Mouse (Mus musculus) mesoderm, embryonic 11.5 days (tissue): ENCODE results near the gene Spaca7.
"Not testable (repeated sequence)": the region's sequence is repeated elsewhere in the genome, so short reads cannot be mapped to it uniquely, and the experiment has no call there.

Experiments
- DNase-seq: peaks from one replicate; pipeline ENCODE4 v3.0.0-alpha.2; 2012; ENCODE audit warnings: low read depth, low spot score

The Spaca7 gene

GRCm38 (mm10) chr8:12572814-12573534 is at the start of gene Spaca7:
Gene Spaca7, plus strand, starts transcription at chr8:12573029.
- DNase-seq = no peak

- no peak for DNase-seq
These were observed 48.5 kb upstream of the Spaca7 start for GRCm38 (mm10) chr8:12524279-12524678.

GRCm38 (mm10) chr8:12528659-12529058 is 44.2 kb upstream of the Spaca7 start:
- no peak for DNase-seq

DNA sequence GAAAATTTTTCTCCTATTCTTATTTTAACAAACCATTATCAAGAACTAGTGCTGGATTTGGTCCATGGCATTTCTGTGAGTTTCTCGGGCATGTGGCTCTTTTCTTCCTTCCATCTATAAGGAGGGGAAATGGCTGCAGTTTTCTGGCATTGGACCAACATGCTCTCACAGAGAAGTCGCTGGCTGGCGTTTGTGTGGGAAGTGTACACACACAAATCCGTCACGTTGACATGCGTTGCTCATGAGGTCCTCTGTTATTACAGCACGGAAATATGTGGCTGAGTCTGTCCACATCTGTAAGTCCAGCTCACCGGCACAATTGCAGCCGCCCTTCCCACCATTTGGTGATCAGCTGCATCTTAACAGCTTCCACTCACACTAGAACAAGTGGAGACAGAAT is 37.2 kb upstream of the Spaca7 start:
- DNase-seq = no peak

- no peak for DNase-seq
These were observed 36.5 kb upstream of the Spaca7 start for GRCm38 (mm10) chr8:12536306-12536705.

GRCm38 (mm10) chr8:12545236-12545635 is 27.6 kb upstream of the Spaca7 start:
- no peak for DNase-seq

- no peak for DNase-seq
These were observed 27.2 kb upstream of the Spaca7 start for GRCm38 (mm10) chr8:12545671-12546070.

DNA sequence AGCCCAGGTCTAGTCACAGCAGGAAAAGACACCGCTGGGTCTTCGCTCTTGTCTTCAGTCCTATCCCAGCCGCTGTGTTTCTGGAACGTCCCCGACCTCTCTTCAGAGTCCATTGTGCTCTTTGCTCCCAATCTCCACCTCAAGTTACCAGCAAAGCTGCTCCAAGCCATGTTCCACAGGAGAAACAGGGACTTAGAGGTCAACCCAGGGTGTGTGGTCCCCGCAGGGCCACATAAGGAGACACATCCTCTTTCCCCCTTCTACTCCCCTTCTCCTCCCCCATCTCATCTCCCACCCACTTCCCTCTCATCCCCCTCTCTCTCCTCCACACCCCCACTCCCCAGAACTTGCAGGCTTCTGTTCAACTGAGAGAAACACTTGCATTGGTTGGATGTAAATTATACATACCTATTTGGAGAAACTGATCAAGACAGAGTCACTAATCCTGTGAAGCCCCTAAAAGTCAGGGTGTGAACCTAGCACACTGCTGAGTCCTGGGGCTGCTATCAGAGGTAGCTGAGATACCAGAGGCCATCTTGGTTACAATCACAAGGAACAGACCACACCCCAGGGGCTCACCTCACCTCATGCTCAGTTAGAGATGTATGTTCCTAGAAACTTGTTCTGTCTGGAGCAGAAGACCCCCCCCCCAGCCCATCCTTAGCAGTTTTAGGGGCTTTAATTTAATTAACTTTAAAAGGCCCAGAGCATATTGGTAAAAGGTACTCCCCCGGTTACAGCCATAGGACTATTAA is 25.2 kb upstream of the Spaca7 start:
- DNase-seq = no peak

DNA sequence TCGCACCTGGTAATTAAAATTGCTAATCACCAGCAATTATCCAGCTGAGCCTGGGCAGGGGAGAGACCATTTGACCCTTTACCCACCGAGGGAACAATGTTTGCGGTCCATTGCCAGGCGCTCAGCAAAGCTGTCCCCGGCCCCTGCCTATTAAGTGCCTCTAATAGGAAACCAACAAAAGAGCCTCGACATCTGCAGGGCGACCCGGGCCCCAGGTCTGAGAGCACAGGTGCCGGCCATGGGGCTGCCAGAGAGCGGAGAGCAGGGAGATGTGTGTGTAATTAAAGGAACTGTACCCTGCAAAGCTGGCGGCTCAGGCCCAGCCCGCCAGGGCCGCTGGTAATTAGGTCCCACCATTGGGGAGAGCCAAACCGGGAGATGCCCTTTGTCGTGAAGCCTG is 24.6 kb upstream of the Spaca7 start:
- peak; percentile 35 for DNase-seq

GRCm38 (mm10) chr8:12548680-12549079 is 24.1 kb upstream of the Spaca7 start:
- no peak for DNase-seq

GRCm38 (mm10) chr8:12555515-12556145 is 17.2 kb upstream of the Spaca7 start:
- peak; percentile 75 for DNase-seq

DNA sequence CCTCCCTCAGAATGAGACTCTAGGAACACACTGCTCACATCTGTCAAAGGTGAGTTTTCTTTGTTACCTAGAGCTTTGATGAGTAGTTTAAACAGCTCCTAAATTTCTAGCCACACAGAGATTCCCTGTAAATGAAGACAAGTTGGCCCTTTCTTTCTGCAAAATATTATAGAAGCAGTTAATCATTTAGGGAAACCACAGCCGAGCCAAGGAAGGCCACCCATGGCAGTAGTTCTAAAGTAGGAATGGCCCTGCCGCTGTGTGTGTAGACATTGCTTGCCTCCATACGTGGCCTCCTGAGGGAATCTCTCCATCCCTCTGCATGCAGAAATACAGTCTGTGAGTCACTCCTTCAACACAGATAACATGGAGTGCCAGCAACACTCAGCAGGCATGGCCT is 14.0 kb upstream of the Spaca7 start:
- DNase-seq = no peak

DNA sequence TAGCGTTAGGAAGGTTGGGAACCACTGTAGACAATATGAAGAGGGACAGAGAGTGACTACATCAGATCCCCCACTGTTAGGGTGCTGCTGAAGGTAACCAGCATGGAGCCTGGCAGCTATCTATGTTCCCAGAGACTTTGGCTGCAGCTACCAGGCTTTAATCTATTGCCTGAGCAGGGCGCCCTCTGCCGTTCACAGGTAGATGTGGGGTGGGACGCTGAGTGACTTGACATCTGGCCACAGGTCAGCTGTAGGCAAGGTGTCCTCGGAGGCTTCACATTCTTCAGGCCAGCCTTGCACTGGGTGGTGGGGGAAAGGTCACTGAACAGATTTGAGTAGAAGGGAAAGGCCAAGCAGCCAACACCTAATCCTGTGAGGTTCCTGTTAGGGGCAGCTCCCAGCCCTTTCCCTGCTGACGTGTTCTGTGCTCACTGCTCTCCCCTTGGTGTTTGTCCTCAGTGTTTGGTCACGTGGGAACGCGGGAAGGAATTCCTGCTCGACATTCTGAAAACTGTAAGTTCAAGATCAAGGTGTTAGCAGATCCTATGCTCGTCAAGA is 11.3 kb upstream of the Spaca7 start:
- DNase-seq = peak; percentile 70

DNA sequence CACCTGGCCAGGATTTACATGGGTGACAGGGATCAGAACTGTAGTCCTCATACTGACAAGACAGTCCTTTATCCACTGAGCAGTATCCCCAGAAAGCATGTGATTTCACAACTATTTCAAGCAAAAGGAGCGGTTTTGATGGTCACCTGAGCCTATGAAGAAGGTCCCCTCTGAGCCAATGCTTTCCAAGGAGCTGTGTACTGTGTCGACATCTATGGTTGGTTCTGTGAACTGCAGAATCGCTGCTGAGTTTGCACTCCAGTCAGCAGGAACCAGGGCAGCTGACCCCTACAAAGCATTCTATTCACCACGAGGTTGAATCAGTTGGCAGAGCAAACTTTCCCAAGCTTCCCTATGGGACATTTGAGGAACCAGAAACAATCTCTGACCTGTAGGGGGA is 8.5 kb upstream of the Spaca7 start:
- peak; percentile 62 for DNase-seq

GRCm38 (mm10) chr8:12565488-12565887 is 7.3 kb upstream of the Spaca7 start:
- DNase-seq = no peak

DNA sequence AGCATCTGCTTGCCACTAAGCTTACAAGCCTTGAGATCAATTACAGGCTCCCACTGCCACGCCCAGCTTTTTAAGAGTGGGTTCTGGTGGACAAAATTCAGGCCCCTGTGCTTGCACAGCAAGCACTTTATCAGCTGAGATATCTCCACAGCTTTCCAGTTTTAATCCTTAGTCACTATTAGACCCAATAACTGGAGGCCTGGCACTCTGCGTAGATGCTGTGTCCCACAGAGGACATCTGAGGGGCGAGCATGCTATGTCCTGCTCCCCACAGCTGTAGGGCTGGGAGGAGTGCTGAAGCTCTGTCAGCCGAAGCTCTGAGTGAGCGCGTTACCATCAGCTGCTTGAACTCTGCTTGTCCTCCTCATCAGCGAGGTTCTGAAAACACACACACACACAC is 6.3 kb upstream of the Spaca7 start:
- DNase-seq = no peak

GRCm38 (mm10) chr8:12576003-12576402 is 3.2 kb downstream of the Spaca7 start:
- no peak for DNase-seq

GRCm38 (mm10) chr8:12576739-12577138 is 3.9 kb downstream of the Spaca7 start:
- DNase-seq = no peak

DNA sequence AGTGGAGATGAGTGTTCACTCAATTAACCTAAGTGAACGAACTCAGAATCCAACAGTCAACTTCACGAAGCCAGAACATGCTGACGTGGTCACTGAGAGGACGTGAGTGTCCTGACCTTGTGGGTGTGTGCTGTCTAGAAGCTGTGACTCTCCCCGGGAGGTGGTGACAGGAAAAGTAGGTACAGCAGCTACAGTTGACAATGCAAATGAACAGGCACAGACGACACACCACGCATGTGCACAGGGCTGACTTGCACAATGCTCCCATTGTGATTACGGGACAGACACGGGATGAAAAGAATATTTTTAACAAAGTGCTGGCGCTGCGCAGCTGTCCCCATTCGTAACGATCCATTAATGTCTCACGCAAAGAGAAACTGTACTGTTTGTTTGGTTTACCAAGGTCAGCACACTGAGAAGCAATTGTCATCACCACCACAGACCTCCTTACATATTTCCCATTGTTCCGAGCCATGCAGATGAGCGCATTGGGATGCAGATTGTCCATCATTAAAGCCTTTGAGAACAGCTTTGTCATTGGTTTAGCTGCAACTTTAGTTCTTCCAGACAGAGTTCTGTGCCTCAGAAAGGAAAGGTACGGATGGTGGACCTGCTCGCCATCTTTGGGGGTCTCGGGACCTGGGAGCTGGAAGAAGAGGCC is 6.6 kb downstream of the Spaca7 start:
- not testable (repeated sequence) for DNase-seq

- no peak for DNase-seq
These were observed 11.0 kb downstream of the Spaca7 start for GRCm38 (mm10) chr8:12583785-12584184.

DNA sequence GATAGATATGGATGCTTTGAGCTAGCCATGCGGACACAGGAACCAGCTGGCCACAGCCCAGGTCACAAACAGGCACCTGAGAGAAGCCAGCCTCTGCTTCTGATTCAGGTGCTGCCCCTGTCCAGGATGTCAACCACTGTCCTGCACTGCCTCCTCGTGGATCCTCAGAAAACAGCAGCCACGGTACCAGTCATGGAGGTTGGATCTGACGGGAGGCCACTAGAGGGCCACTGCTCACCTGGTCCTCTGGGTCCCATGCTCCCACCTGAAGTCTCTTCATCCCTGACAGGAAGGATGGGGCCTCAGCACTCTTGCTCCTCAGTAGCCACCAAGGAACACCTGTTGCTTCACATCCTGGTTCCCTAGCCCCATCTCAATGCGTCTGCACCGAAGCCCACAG is 34.4 kb downstream of the Spaca7 start:
- DNase-seq = peak; percentile 77

- no peak for DNase-seq
These were observed 36.0 kb downstream of the Spaca7 start for GRCm38 (mm10) chr8:12608810-12609209.
